In genomic region chr7:139576064-139576686, GRCm38 (mm10) we compare ENCODE assay signal across 1 mouse cellular context.
TF ChIP-seq lines count a peak whose summit lies in the region.

No protein-coding gene starts in this region.

TF ChIP-seq in MEL, 35 proteins besides CTCF, POLR2A, EP300 and RAD21 (continued from another document):
- TF ChIP-seq BHLHE40 (IDR thresholded peaks at IDR 0.05; ENCODE audit: borderline replicate concordance, low read depth, low read length) (no peak), SIN3A (IDR thresholded peaks at IDR 0.05; ENCODE audit: low read length) (peak; percentile 53; the same call in 1 of the 2 replicates), POLR2AphosphoS2 (IDR thresholded peaks at IDR 0.05; ENCODE audit: low read length) (no peak), MXI1 (IDR thresholded peaks at IDR 0.05; ENCODE audit: low read depth, low read length) (peak; percentile 89), TBP (IDR thresholded peaks at IDR 0.05; ENCODE audit: low read depth, low read length) (no peak), TCF12 (IDR thresholded peaks at IDR 0.05; ENCODE audit: low read depth, low read length) (no peak), NRF1 (IDR thresholded peaks at IDR 0.05; ENCODE audit: insufficient read depth, low read depth, low read length, poor library complexity, severe bottlenecking) (no peak), USF2 (IDR thresholded peaks at IDR 0.05; ENCODE audit: borderline replicate concordance in 1 of 2, insufficient read depth in 1 of 2, low read depth in 1 of 2, low read length in 2 of 2) (no peak), MAX (IDR thresholded peaks at IDR 0.05; ENCODE audit: low read length) (peak; percentile 58)
